Mouse (Mus musculus): ENCODE data around the gene Snx9. TPM values are rescaled to one million over a fixed set of nuclear protein-coding genes. Genes with fewer than 3 reads are reported as not detected.

Snx9 gene
- total RNA-seq, 2 experiments from 2014 or later: 37.7 to 41.0 TPM

DNA sequence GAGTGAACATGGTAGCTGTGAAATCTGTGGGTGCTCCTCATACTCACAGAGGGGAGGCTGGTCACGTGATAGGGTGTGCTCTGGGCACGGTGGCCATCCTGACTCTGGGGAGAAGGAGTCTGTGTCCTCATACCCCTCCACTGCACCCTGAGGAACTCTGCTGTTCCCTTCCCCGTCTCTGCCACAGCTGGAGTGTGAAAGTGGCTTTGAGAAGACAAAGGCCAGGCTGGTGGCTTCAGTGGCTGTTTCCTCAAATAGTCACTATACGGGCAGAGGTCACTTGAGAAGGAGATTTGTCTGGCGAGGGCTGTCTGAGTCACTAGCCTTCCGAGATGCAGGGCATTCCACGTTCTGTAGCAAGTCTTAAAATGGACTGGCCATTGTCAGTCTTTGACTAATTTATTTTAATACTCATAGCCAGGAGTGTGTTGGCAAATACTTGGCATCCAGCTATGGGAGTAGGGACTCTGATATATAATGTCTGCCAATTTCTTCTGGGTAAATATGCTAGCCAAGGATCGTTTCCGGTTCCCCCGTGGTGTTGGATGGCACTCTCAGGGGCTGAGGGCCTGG lies 137.5 kb downstream of the Snx9 start:
- intact Hi-C loops (cut with DNase I): loop anchor here (1.0 kb wide), 1 partner anchor 37 kb away; the partner anchor contains the start of gene Synj2

DNA sequence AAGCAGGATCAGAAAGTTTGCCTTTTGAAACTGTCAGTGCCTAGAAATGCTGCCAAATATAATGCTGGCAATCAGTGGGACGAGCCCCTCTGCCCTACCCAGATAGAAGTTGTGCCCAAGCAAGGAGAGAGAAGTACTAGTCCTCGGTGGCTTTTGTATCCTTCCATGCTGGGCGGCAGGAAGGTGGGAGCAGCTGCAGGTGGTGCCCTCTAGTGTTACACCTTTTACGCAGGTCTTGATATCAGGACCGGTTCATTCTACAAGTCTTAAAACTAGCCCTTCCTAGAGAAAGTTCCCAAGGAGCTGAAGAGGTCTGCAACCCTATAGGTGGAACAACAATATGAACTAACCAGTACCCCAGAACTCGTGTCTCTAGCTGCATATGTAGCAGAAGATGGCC lies 139.7 kb downstream of the Snx9 start:
- intact Hi-C loops (cut with DNase I): no loop called here
- DNase-seq: no peak

More for the DNA sequence above, 137.5 kb downstream of the Snx9 start:
- no peak for DNase-seq

Other genes starting within 250 kb of the Snx9 start
- gene Synj2, start 100.0 kb downstream of the Snx9 start, total RNA-seq (2021): 10 to 100 TPM; 28.2 to 34.1 TPM
- 1 to 10 TPM; 5.7 to 9.3 TPM for gene Serac1, start 238.4 kb downstream of the Snx9 start, total RNA-seq (2021)
- gene Gtf2h5, start 238.5 kb downstream of the Snx9 start, total RNA-seq (2021): 10 to 100 TPM; 84.6 to 92.8 TPM

All from heart, postnatal 10 days (tissue).